Mouse (Mus musculus): ENCODE measurements around the gene Ccr5. TPM values are rescaled to one million over a fixed set of nuclear protein-coding genes. Genes with fewer than 3 reads are reported as not detected.

Ccr5 gene
- polyA plus RNA-seq, 1 experiment: not detected

DNA sequence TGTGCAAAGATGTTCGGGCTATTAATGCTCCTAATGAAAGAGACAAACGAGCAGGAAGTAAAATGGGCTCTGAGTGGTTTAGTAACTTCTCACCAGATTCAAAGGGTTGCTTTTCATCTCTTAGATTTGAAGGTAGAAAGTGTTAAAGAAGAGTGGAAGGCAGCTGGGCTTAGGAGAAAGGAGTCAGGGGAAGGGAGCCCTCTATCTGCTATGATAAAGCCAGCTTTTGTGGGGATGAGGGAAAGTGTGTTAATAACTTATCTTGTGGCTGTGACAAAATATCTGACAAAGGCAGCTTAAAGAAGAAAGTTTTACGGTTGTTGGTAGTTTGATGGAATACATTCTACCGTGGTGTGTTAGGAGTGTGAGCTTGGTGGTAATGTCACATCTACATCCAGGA, 6.1 kb downstream of the Ccr5 start:
- TF ChIP-seq GATA1 (IDR thresholded peaks at IDR 0.05; ENCODE audit: low read length): no peak

DNA sequence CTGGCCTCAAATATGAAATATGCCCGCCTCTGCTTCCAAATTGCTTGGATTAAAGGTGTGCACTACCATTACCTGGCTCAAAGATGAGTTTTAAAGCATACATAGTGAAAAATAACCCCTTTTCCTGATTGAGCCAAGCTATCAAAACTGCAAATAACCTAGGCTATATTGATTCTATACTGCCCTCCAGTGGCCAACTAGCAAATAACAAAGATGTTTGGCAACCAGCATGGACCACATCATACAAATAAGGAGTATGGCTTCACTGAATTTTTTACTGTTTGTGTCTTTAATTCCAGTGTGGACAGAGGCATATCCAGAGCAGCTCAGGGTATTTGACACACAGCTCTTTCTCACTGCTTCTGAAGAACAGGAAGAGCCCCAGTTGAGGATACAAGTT, 7.0 kb downstream of the Ccr5 start:
- no peak for TF ChIP-seq GATA1 (IDR thresholded peaks at IDR 0.05; ENCODE audit: low read length)

DNA sequence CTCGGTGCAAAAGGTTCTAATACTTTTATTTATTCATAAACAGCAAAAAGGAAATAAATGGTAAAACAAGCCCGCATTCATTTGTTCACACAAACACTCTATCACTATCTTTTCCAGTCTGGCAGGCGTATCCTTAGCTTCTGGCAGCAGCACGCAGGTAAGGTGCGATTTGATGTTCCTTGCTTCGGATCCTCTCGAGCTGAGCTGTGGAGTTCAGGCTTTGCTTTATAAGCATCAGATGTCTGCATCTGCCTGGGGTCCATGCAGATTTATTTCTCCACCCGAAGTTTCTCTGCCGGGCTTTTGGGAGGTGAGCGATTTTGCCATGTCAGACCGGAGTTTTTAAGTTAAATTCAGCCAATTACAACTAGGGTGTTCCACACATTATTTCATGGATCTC, 16.3 kb downstream of the Ccr5 start:
- TF ChIP-seq GATA1 (IDR thresholded peaks at IDR 0.05; ENCODE audit: low read length): no peak

DNA sequence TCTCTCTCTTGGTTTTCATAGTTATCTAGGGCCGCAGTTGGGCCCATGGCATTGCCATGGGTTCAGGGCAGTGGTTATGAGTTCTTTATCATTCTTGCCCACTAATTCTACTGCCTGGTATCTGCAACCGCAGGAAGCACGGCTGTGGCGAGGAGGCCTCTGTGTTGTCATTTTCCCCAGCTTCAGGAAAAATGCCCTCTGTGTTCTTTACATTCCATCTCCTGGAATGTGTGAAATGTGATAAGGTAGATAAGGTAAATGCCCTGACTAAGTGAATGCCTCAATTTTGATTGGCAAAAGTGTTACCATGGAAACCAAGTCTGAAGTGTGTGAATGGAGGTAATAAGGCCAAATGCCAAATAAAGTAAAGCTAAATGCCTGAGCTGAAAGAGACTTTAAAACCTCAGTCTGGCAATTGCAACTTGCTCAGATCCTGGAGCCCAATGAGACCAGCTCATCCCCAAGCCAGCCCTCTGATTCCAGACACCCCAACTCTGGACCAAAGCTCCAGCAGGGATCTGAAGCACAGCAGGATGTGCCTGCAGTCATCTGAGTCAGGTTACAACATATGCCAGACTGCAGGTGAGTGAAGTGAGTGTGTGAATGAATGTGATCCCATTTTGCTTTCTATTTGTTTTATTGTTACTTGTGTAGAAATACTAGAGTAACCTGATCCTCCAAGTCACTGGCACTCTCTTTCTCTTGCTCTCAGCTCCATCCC, 16.9 kb downstream of the Ccr5 start:
- no peak for TF ChIP-seq GATA1 (IDR thresholded peaks at IDR 0.05; ENCODE audit: low read length)

DNA sequence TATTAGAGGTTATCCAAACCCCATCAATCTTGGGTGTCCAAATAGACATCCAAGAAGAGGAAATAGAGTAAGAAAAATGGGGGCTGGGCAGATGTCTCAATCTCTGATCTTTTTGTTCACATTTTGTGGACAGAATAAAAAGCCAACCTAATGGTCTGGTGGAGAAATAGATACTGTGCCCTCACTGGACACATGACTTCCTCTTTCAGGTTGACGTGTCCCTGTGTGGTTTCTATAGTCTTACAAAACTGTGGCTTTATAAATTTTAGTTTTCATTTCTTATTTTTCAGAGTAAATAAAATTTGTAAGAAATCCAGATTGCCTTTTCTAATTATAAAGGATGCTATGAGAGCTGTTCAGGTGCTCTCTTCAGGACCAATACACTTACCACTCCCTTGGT, 22.3 kb downstream of the Ccr5 start:
- TF ChIP-seq GATA1 (IDR thresholded peaks at IDR 0.05; ENCODE audit: low read length): no peak

DNA sequence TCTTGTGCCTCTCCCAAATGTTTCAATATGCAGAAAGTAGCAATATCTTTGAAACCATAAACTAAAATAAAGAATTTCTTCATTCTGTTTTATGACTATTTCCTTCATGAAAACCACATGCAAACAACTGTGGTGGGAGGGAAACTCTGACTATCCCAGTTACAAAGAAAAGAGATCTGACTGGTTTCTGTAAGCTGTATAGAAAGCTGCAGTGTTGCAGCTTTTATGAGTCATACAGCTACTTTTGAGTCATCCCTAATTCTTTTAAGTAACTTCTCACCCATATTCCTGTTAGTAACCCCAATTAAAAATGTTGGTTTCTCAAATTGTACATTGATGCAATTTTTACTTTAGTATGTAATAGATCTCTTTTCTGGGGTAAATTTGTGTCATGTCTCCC, 25.0 kb downstream of the Ccr5 start:
- TF ChIP-seq GATA1 (IDR thresholded peaks at IDR 0.05; ENCODE audit: low read length): no peak

Other genes with a start within 250 kb of the Ccr5 start
- 0.02 TPM in 1 of 2 replicates, not detected in the other for gene Ccr1, start 152.9 kb upstream of the Ccr5 start, polyA plus RNA-seq (2012)
- not detected in 2 replicates for gene Ccr1l1, start 143.1 kb upstream of the Ccr5 start, polyA plus RNA-seq (2012)
- not detected in 2 replicates for gene Ccr3, start 99.6 kb upstream of the Ccr5 start, polyA plus RNA-seq (2012)
- gene Ccr2, start 19.6 kb upstream of the Ccr5 start, polyA plus RNA-seq (2012): not detected in 2 replicates
- gene 2010315B03Rik, start 191.2 kb downstream of the Ccr5 start, polyA plus RNA-seq (2012): 0.37 and 0.46 TPM in 2 replicates

Measured in G1E-ER4 (cell line).